Mouse (Mus musculus) liver, embryonic 14.5 days (tissue): Measurements from ENCODE around the gene Gsx2.

Source experiments
- CTCF ChIP-seq: IDR thresholded peaks from 2 replicates; pipeline ENCODE4 v1.5.1; 2016; ENCODE audit warnings: antibody characterized with exemption, low read depth, control low read depth
- EP300 ChIP-seq: IDR thresholded peaks from 2 replicates; pipeline ENCODE4 v1.6.1; 2016; ENCODE audit warnings: antibody characterized with exemption, low read depth

GRCm38 (mm10) chr5:75070132-75070531, 5.3 kb upstream of the Gsx2 start:
- TF ChIP-seq CTCF = no peak
- TF ChIP-seq EP300 = no peak
